Mouse (Mus musculus) bone marrow, adult 2 months (tissue): ENCODE measurements at regions not wholly inside any gene's neighbourhood (a gene's known extent, or its start where the extent isn't known, plus 50 kb on each side); places are given as distances from the start of the nearest gene placed in this dataset.

ENCODE experiments used
- H3K27ac ChIP-seq: fragments of 200-500 bp; 2 replicates; pipeline ENCODE4 v1.5.1; 2012; ENCODE audit warnings: low read depth, mild to moderate bottlenecking, control low read depth, inconsistent platforms, low read length; ENCODE audit not compliant: control insufficient read depth, poor library complexity, insufficient read depth
- H3K4me1 ChIP-seq: fragments of 200-500 bp; 2 replicates; pipeline ENCODE4 v1.6.1; 2011; ENCODE audit warnings: low read length; ENCODE audit not compliant: control insufficient read depth, insufficient read depth
- H3K4me3 ChIP-seq: fragments of 200-500 bp; replicated peaks from 2 replicates; pipeline ENCODE3; 2011; ENCODE audit warnings: mild to moderate bottlenecking, low read depth, low read length, control low read depth; ENCODE audit not compliant: control insufficient read depth
- CTCF ChIP-seq: fragments of 200-500 bp; IDR thresholded peaks from 2 replicates; pipeline ENCODE4 v1.5.1; 2011; ENCODE audit warnings: low read length, control low read depth; ENCODE audit not compliant: control insufficient read depth, insufficient read depth
- POLR2A ChIP-seq: fragments of 200-500 bp; IDR thresholded peaks from 2 replicates; pipeline ENCODE4 v1.6.1; 2011; ENCODE audit warnings: low read depth, mild to moderate bottlenecking, control low read depth, low read length, borderline replicate concordance; ENCODE audit not compliant: control insufficient read depth
- WGBS: fragments of 180-500 bp; shearing (Covaris S2); methylation state at CpG from one replicate; pipeline ENCODE4 v1.1.7; 2018; 5-methylcytosine and 5-hydroxymethylcytosine counted together

GRCm38 (mm10) chr6:31051771-31052170, 92.9 kb upstream of the Klf14 start:
- H3K4me3 ChIP-seq = no peak overlapping the region
- no peaks in the 10 kb centered on the region for H3K4me1 ChIP-seq
- no peak overlapping the region for H3K27ac ChIP-seq
- TF ChIP-seq CTCF = no peak
- no peak for TF ChIP-seq POLR2A
- WGBS = 70% methylated on average over 6 of the region's 6 CpGs

DNA sequence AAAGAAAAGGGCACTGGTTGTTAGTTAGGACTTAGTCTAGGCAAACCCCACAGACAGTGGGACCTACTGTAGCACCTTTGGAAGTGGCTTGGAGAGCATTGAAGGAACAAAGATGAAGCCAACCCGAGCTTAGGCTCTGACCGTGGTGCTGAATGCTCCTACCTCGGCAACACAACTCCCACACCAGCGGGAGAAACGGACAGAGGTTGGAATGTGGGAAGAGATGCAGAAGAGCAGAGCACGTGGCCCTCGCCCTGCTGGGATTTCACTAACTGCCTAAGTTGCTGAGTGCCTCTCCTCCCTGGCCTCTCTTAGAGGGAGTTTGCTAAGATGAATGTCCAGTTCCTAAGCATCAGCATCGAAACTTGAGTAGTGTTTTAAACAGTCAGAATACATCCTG, 94.1 kb upstream of the Klf14 start:
- WGBS = 33% methylated on average over 8 of the region's 8 CpGs
- no peak for TF ChIP-seq POLR2A
- TF ChIP-seq CTCF = no peak
- Histone ChIP-seq H3K4me1 (no peaks in the 10 kb centered on the region), H3K27ac (no peak overlapping the region), H3K4me3 (no peak overlapping the region)

DNA sequence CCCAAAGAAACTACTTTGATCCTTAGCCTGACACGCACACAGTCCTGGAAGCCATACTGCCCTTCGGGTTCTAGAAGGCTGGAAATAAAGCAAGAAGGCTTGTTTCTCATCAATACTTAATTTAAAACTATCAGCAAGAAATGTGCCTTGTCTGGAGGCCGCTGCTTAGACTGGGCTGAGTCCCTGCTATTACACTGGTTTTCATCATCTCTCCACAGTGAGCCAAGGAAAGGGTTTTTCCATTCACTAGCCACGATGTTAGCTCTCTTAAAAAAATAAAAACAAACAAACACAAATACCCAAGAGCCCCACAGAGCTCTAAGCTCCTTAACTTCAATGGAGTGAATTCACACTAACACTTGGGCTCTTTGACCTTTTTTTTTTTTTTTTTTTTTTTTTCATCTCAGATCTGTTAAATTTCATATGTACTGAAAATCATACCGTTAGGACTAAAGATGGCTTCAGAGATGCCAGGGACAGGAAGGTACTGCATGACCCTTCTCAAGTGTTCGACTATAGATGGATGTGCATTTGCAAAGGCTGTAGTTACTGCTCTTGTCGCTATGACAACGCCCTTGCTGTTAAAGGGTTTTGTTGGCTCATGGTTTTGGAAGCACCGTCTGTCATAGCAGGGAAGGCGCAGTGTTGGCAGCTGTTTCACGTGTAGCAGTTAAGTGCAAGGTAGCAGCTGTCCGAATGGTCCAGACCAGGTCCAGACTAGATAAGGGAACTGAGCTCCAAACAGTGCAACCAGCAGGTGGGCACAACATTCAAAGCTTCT, 98.1 kb upstream of the Klf14 start:
- Histone ChIP-seq H3K27ac (no peak overlapping the region), H3K4me3 (no peak overlapping the region), H3K4me1 (no peaks in the 10 kb centered on the region)
- no peak for TF ChIP-seq CTCF
- WGBS = 87% methylated on average over 12 of the region's 12 CpGs

- no peak overlapping the region for H3K27ac ChIP-seq
- no peaks in the 10 kb centered on the region for H3K4me1 ChIP-seq
- no peak overlapping the region for H3K4me3 ChIP-seq
- 78% methylated on average over 1 of the region's 1 CpGs for WGBS
- no peak for TF ChIP-seq POLR2A
These were observed 99.4 kb upstream of the Klf14 start for GRCm38 (mm10) chr6:31058299-31058698.

DNA sequence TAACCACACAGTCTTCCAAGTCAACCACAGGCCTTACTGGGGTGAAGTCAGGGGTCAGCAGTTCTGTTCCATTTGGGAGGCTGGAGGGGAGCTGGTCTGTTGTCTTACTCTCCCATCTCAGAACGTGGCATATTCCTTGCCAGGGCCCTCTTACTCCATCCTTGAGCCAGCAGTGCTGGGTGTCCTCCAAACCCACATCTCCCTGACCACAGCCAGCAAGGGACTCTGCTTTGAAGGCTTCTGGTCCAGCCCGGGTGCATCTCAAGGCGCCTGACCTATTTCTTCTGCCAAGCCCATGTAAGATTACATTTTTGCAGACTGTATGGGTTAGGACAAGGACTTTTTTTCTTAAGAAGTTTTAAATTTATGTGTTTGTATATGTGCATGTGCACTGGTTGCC, 100.1 kb upstream of the Klf14 start:
- Histone ChIP-seq H3K4me1 (no peaks in the 10 kb centered on the region), H3K27ac (no peak overlapping the region), H3K4me3 (no peak overlapping the region)
- TF ChIP-seq CTCF (no peak), POLR2A (no peak)
- WGBS = 80% methylated on average over 3 of the region's 3 CpGs

GRCm38 (mm10) chr6:31061813-31062212, 102.9 kb upstream of the Klf14 start:
- 84% methylated on average over 4 of the region's 4 CpGs for WGBS
- TF ChIP-seq POLR2A (no peak), CTCF (no peak)
- H3K27ac ChIP-seq = no peak overlapping the region
- no peak overlapping the region for H3K4me3 ChIP-seq
- H3K4me1 ChIP-seq = no peaks in the 10 kb centered on the region; the same call in 1 of the 2 replicates

- Histone ChIP-seq H3K27ac (no peak overlapping the region), H3K4me1 (no peaks in the 10 kb centered on the region; the same call in 1 of the 2 replicates), H3K4me3 (no peak overlapping the region)
- TF ChIP-seq POLR2A = no peak
- TF ChIP-seq CTCF = no peak
- 29% methylated on average over 9 of the region's 9 CpGs for WGBS
These were observed 106.5 kb upstream of the Klf14 start for GRCm38 (mm10) chr6:31065419-31065818.

- no peaks in the 10 kb centered on the region; the same call in 1 of the 2 replicates for H3K4me1 ChIP-seq
These were observed 108.0 kb upstream of the Klf14 start for GRCm38 (mm10) chr6:31066861-31067260.

DNA sequence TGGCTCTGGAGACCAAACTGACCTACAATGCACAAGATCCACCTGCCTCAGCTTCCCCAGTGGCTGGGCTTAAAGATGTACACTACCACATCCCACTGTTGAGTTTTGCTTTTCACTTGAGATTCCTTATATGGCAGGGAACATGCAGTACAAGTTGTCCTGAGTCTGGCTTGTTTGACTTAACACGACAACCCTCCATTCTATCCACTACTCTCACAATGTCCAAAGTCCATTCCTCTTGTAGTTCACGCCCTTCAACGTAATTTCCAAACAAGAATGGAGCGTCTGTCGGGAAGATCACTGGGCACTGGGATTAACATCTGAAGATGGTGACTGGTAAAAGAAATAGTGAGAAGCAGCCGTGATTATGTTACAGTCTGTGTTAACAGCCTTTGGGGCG, 108.6 kb upstream of the Klf14 start:
- Histone ChIP-seq H3K4me3 (no peak overlapping the region), H3K4me1 (no peaks in the 10 kb centered on the region; the same call in 1 of the 2 replicates), H3K27ac (no peak overlapping the region)
- WGBS = 88% methylated on average over 7 of the region's 7 CpGs
- TF ChIP-seq POLR2A = no peak
- TF ChIP-seq CTCF = no peak

More at GRCm38 (mm10) chr6:31066861-31067260, 108.0 kb upstream of the Klf14 start:
- H3K27ac ChIP-seq = no peak overlapping the region
- WGBS = 89% methylated on average over 5 of the region's 5 CpGs
- no peak for TF ChIP-seq POLR2A
- no peak for TF ChIP-seq CTCF
- no peak overlapping the region for H3K4me3 ChIP-seq
